Mouse (Mus musculus) mouse embryonic stem cell (cell line): ENCODE measurements around the gene Dync1i1.
"Not testable (repeated sequence)": the region's sequence is repeated elsewhere in the genome, so short reads cannot be mapped to it uniquely, and the experiment has no call there.

Experiments
- in situ Hi-C, 2 experiments: fragments of 300-500 bp; cut with MboI; formaldehyde crosslinking; loops; 1 replicate in 1 of 2; 3 replicates in 1 of 2; pipeline ENCODE4 v1.14.3; 2019 to 2020; ENCODE audit warnings: low sequenced_read_pairs in 2 of 2, low pct_unique_long_range_greater_than_20kb in 1 of 2, mixed read lengths in 1 of 2; ENCODE audit not compliant: unreplicated experiment in 1 of 2

Dync1i1 gene

GRCm38 (mm10) chr6:5725611-5726236 is at the start of gene Dync1i1:
Gene Dync1i1, plus strand, starts transcription at chr6:5725639.
- in situ Hi-C loops = no loop called here

- in situ Hi-C loops = no loop called here
Observed at GRCm38 (mm10) chr6:5679738-5680137, 45.7 kb upstream of the Dync1i1 start.

- in situ Hi-C loops = no loop called here
Observed at GRCm38 (mm10) chr6:5701826-5702225, 23.6 kb upstream of the Dync1i1 start.

GRCm38 (mm10) chr6:5707894-5708293 is 17.5 kb upstream of the Dync1i1 start:
- in situ Hi-C loops = not testable (repeated sequence)

- in situ Hi-C loops = no loop called here
Observed at GRCm38 (mm10) chr6:5710063-5710605, 15.3 kb upstream of the Dync1i1 start.

GRCm38 (mm10) chr6:5712620-5713019 is 12.8 kb upstream of the Dync1i1 start:
- in situ Hi-C loops = no loop called here

- in situ Hi-C loops = no loop called here
Observed at GRCm38 (mm10) chr6:5715101-5715618, 10.3 kb upstream of the Dync1i1 start.

GRCm38 (mm10) chr6:5718955-5719354 is 6.5 kb upstream of the Dync1i1 start:
- in situ Hi-C loops = no loop called here

GRCm38 (mm10) chr6:5720716-5721115 is 4.7 kb upstream of the Dync1i1 start:
- in situ Hi-C loops = not testable (repeated sequence)

GRCm38 (mm10) chr6:5723986-5724385 is 1.5 kb upstream of the Dync1i1 start:
- in situ Hi-C loops = no loop called here

- in situ Hi-C loops = no loop called here
Observed at GRCm38 (mm10) chr6:5726237-5726670, 815 bp downstream of the Dync1i1 start.

- in situ Hi-C loops = no loop called here
Observed at GRCm38 (mm10) chr6:5733217-5733616, 7.8 kb downstream of the Dync1i1 start.

GRCm38 (mm10) chr6:5734398-5734797 is 9.0 kb downstream of the Dync1i1 start:
- in situ Hi-C loops = no loop called here

- in situ Hi-C loops = no loop called here
Observed at GRCm38 (mm10) chr6:5734862-5735261, 9.4 kb downstream of the Dync1i1 start.

- in situ Hi-C loops = no loop called here
Observed at GRCm38 (mm10) chr6:5739711-5740110, 14.3 kb downstream of the Dync1i1 start.

- in situ Hi-C loops = no loop called here
Observed at GRCm38 (mm10) chr6:5741395-5742032, 16.1 kb downstream of the Dync1i1 start.

GRCm38 (mm10) chr6:5750079-5750711 is 24.8 kb downstream of the Dync1i1 start:
- in situ Hi-C loops = no loop called here

- in situ Hi-C loops = no loop called here
Observed at GRCm38 (mm10) chr6:5752128-5752527, 26.7 kb downstream of the Dync1i1 start.

GRCm38 (mm10) chr6:5752617-5753016 is 27.2 kb downstream of the Dync1i1 start:
- in situ Hi-C loops = no loop called here
